Mouse (Mus musculus): ENCODE data around the gene Selenos.

Gene Selenos

DNA sequence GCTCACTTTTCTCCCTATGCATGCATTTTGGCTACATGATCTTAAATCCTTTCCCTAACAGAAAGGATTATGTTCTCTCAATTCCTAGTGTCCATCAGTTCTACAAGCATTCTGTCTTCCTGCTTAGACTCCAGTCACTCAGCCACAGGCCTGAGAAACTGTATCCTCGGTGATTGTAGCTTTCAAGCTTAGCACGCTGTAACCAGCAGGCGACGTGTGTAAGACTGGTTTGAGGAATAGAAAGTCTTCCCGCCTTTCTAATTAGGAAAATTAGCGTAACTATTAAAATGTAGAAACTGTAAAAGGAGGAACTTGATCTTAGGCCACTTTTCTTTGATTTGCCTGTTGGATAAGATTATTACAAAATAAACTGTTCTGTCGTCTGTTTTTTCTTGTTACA, 39.3 kb downstream of the Selenos start:
- no peak for DNase-seq (ENCODE audit: low read depth, low spot score)

DNA sequence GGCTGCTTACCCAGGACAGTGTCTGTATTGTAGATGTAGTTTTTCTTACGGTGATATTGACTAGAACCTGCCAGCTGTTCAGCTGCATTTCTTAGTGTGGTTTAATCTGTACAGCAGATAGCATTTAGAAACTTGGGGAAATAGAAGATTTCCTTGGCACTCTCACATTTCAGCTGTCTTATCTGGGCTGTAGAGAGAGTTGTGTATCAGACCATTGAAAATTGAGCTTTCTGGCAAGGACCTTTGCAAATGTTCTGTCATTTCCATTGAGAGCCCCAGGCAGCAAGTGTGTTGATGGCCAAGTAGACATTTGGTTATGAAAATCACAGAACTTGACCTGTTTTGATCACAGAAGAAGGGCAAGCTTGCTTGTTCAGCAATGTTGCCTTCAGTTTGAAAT, 40.7 kb downstream of the Selenos start:
- no peak for DNase-seq (ENCODE audit: low read depth, low spot score)

DNA sequence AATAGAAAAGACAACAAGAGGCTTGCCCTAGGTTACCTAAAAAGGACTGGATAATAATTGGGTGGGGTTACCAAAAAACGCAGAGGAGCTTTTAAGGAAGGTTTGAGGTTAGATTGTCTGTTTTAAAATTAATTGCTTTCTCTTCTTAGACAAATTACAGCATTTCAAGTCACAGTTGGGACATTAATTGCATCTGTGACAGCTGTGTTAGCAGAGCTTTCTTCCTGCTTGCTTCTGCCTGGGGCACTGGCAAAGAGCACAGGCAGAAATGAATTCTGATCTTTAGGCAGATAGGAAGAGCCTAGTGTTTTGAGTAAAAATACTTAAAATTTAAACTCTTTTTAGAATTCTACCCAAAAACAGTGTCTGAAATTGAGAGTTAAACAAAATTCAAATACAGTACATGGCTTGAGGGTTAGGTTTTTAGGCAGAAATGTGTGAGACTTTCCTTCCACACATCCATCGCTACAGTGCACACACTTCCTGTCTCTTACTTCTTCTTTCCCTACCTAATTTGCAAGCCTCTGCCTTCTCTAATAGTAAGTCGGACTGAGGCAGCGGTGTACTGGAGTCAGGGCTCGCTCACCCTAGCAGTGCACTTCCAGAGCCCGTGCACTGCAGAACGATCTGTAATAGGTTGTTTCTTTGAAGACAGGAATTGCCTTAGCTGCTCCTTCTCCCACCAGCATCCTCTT, 41.4 kb downstream of the Selenos start:
- no peak for DNase-seq (ENCODE audit: low read depth, low spot score)

DNA sequence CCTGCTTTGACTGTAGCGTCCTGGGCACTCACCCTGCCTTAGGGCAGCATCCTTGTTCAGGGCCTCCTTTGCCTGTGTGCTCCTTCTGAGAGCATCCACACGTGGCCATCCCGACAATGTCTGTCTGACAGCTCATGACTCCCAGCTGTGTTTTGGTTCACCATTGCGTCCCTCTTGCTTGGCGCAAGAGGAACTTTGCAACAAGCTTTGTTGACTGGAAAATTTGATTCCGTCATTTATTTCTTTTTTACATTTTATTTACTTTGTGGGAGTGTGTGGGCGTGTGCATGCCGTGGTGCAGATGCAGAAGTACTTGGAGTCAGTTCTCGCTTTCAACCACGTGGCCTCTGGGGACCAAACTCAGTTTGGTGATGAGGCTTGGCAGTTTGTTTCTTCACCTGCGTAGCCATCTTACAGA, 45.1 kb downstream of the Selenos start:
- DNase-seq (ENCODE audit: low read depth, low spot score) = no peak

DNA sequence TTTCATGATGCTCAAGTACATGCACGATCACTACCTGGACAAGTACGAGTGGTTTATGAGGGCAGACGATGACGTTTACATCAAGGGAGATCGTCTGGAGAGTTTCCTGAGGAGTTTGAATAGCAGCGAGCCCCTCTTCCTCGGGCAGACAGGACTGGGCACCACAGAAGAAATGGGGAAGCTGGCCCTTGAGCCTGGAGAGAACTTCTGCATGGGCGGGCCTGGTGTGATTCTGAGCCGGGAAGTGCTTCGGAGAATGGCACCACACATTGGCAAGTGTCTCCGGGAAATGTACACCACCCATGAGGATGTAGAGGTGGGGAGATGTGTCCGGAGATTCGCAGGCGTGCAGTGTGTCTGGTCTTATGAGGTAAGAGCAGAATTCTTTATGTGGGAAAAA, 45.9 kb downstream of the Selenos start:
- no peak for DNase-seq (ENCODE audit: low read depth, low spot score)

DNA sequence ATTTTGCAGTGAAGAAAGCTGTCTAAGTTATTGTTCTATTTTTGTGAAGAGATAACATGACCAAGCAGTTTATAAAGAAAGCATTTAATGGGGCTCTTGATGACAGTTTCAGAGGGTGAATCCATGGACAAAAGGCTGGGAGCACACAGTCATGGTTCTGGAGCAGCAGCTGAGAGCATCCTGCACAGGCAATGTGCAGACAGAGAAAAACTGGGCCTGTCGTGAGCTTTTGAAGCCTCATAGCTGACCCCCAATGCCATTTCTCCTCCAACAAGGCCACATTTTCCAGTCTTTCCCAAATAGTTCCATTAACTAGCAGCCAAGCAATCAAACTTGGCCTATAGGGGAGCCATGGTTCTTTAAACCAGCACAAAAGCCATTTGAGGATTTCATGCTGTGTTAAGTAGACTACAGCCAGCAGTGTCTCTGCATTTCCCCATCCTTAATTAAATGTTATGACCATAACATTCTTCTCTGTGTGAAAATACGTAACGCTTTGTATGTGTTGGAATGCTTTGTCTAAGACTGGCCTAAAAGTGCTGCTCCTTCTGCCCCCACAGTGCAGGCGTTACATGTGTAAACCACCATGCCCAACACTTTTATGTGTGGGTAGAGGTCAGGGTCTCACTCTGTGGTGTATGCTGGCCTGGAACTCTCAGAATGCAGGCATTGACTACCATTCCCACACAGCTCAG, 48.6 kb downstream of the Selenos start:
- no peak for DNase-seq (ENCODE audit: low read depth, low spot score)

DNA sequence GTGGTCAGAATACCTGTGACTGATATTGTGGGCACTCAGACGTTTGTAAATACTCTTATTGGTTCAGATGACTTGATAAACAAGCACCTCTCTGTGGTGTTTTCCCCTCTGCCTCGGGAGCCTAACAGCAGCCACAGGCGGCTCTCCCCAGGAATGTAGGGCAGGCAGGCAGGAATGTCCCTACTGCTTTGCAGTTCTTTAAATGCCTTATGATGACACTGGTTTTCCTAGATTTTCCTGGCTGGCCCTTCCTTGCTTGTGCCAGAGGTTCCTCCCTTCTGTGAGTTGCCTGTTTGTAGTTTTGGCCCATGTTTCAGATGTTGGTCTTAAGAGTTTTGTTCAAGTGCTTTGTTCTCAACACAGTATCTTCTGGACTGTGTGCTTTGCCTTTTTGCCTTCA, 49.4 kb downstream of the Selenos start:
- no peak for DNase-seq (ENCODE audit: low read depth, low spot score)

DNA sequence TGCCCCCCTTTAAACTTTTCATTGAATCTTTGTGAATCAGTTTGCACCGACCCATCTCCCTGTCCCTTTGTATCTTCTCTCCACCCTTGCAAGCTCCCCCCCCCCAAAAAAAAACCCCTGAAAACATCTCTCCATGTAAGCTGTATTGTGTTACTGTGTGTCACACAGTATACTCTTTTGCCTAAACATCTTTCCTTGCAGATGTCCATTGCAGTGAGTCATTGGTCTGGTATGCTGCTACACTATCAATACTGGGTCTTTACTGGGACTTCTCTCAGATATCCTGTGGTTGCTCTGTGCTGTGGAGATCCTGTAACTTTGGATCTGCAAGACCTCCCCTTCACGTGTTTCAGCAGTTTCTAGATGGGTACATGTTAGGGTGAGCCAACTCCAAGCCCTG, 50.8 kb downstream of the Selenos start:
- no peak for DNase-seq (ENCODE audit: low read depth, low spot score)

DNA sequence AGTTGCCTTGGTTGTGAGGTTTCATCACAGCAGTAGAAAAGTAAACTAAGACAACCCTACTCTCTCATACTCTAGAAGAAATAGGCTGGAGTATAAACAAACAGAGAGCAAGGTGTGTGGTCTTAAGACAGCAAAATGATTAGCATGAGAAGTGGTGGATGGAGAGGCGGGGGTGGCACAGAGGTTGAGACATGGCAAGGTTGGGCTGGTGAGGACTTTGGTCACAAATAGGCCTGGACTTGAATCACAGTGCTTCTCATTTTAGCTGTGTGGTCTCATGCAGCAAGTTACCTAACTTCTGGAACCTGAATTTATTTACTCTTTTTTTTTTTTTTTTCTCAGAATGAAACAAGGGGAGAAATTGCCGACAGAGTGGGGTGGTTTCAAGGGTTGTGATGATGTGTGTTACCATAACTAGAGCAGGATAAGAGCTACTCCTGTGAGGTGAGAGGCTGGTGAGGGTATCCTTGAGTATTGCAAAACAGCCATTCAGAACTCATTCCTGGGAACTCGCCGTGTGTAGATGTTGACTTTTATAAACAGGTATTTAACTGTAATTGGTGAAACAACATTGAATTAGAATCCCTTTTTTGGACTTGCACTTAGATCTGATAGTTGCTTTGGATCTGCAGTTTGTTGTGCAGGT, 52.5 kb downstream of the Selenos start:
- no peak for DNase-seq (ENCODE audit: low read depth, low spot score)

DNA sequence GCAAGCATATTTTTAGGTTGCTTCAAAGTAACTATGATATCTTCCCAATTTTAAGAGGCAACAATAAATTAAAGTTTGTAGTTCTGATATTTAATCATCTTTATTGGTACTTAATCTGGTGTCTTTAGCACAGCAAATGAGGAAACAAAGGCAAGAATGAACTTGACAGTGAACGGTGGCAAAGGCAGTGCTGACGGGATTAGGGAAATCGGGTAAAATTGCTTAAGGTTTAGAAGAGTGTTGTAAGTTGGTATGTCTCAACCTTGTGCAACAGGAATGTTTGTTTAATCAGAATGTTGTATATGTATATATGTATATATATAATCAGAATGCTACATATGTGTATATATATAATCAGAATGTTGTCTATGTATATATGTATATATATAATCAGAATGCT, 54.7 kb downstream of the Selenos start:
- no peak for DNase-seq (ENCODE audit: low read depth, low spot score)

DNA sequence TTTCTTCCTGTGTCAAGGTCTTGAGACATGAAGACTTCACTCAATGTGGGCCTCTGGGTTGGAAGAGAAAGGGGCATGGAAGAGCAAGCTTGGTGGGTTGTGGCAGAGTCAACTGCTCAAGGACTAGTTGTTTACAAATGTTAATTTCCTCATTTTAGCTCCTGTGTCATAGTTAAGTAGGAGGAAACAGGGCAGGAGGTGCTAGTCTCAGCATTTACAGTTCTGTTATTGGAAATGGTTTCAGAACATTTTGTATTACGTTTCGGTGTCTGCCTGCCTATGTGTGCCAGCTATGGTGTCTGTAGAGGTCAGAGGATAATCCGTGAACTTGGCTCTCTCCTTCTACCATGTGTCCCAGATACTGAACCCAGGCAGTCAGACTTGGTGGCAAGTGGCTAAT, 56.2 kb downstream of the Selenos start:
- no peak for DNase-seq (ENCODE audit: low read depth, low spot score)

DNA sequence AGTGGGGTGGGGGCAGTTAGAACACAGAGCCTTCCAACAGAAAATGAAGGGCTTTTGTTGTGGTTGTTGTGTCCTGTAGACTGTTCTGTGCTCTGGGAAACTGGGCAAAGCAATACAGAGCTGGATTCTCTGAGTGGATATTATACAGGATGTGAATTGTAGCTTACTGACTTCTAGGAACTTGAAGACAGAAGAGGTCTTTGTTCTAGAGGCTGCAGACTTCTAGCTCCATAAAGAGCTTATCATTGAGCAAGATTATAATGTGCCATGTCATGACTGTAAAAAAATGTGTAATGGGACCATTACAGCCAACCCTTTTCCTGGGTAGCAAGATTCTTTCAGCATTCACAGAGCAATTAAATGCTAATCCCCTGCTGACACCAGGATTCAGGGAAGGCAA, 56.7 kb downstream of the Selenos start:
- no peak for DNase-seq (ENCODE audit: low read depth, low spot score)

DNA sequence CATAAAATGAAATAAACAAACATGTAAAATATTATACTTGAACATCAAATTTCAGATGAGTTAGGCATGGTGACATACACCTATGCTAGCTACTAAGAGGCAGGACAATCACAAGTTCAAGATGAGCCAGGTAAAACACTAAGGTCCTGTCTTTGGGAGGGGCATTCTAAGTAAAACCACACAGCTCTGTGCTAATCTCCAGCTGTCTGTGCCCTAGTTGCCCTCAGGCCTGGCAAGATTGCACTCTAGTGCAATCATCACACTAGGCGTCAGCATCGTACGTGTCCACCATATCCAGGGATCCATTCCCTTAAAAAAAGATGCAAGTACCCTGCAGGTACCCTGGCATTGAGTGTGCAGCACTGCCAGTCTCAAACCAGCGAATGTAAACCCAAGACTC, 57.9 kb downstream of the Selenos start:
- DNase-seq (ENCODE audit: low read depth, low spot score) = no peak

DNA sequence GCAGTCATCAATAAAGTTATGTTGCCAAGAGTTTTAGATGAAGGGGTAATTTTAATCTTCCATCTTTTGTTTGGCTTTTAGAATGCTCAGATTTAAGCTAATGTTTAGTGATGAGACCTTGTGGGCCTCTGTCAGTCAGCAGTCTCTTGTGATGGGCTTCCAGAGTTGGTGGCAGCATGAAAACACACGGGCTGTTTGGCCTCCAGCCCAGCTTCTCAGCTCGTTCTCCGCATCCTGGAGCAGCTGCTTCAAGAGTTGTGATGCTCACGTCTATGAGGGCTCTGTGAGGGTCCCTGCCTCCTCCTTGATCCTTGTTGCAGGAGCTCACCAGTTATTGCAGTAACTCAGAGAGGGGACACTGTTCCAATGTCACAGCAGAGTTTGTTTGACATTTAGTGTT, 58.9 kb downstream of the Selenos start:
- DNase-seq (ENCODE audit: low read depth, low spot score) = no peak

DNA sequence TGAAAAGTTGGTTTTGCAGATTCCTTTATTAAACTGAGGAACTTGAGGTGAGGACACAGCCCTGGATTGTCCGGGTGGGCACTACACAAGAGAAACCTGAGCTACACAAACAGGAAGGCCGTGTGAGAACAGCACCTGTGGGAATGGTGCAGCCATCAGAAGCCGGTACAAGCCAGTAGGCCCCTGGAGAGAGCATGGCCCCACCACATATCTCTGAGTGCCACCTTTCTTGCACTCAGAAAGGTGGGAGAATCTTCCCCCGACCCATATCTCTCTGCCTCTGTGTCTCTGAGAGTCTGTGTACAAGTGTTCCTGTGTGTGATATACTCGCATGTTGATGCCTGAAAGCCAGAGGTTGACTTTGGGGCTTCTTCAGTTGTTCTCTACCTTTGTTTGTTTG, 59.4 kb downstream of the Selenos start:
- no peak for DNase-seq (ENCODE audit: low read depth, low spot score)

Data from ES-CJ7 (cell line).